Mouse (Mus musculus): ENCODE data around the gene Mboat2.
A peak's percentile ranks its signal among the peaks of the same experiment; 100 is the strongest.

Gene Mboat2

GRCm38 (mm10) chr12:24948344-24948743 is 117.7 kb downstream of the Mboat2 start:
- peak; percentile 70 for DNase-seq (ENCODE audit: low spot score)

- DNase-seq (ENCODE audit: low spot score) = peak; percentile 58
Measured at GRCm38 (mm10) chr12:24950376-24951046, 119.8 kb downstream of the Mboat2 start.

DNA sequence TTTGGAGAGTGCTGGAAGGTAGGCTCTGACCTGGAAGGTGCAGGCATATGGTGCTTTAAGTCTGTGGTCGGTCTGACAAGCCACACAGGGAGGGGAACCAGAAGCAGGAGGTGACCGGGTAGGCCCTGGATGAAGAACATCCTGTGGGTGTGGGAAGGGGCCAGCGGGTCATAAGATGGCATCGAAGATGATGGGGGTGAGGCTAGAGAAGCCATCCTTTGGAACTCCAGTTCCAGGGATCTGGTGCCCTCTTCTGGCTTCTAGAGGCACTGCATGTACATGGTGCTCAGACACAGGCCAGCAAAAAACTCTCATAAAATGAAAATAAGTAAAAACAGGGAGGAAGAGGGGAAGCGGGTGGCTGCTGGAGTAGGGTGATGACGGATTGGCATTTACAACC is 121.5 kb downstream of the Mboat2 start:
- peak; percentile 64 for DNase-seq (ENCODE audit: low spot score)

DNA sequence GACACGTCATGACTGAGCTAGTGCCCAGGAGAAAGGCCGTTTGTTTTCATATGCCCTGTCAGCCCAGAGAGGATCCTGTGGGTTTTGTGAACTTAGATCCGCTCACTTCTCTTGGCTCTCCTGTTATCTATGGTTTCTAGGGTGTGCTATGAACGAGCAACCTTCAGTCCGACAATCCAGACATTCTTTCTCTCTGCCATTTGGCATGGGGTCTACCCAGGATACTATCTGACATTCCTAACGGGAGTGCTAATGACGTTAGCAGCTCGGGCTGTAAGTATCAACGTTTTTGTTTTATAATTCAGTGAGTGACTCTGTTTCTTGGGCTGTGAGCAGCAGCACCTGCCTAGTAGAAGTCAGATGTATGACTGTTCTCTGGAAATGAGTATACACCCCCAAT is 124.5 kb downstream of the Mboat2 start:
- DNase-seq (ENCODE audit: low spot score) = no peak

GRCm38 (mm10) chr12:24958526-24958925 is 127.8 kb downstream of the Mboat2 start:
- DNase-seq (ENCODE audit: low spot score) = no peak

DNA sequence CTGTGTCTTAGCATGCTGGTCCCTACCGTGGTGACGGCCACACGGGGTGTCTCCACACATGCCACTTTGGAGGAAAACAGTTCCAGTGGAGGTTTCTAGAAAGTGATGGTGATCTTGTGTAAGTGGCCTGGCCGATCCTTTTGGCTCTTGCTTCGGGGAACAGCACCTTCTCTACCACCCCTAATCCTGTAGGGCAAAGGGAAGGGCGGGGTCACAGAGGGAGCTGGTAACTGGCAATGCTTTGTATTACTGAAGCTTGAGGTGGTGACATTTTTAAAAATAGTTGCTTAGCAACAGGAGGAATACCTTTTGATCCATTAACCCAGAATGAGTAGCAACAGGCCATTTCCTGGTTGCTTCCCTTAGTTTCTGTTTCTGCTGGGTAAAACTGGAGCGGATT is 131.1 kb downstream of the Mboat2 start:
- DNase-seq (ENCODE audit: low spot score) = no peak

- DNase-seq (ENCODE audit: low spot score) = no peak
Measured at GRCm38 (mm10) chr12:24962362-24962967, 131.8 kb downstream of the Mboat2 start.

DNA sequence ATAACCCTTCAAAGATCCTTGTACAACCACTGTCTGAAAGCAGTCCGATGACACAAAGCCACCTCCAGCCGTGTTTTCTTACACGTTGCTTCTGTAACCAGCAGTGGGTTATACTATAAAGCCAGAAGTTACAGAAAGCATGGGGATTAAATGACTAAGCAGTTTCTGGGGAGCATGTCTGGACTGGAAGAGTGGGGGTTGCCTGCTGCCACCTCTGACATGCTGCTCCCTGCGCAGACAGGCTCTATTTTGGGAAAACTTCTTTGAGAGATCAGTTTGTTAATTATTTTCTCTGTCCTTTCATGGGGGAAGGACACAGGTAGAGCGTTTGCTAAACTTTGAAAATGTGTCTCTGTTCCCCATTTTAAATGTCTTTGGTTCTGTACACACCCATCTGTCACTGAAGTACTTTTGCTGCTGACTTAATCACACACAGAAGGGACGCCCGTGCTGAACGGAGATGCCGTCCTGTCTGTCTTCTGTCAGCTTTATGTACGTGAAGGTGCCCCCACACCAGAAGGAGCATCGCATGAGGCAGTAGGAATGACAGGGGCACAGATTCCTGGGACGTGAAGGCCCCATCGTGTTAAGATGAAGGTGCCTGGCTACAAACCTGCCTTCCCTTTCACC is 132.8 kb downstream of the Mboat2 start:
- peak; percentile 46 for DNase-seq (ENCODE audit: low spot score)

GRCm38 (mm10) chr12:24965406-24965805 is 134.7 kb downstream of the Mboat2 start:
- DNase-seq (ENCODE audit: low spot score) = no peak

DNA sequence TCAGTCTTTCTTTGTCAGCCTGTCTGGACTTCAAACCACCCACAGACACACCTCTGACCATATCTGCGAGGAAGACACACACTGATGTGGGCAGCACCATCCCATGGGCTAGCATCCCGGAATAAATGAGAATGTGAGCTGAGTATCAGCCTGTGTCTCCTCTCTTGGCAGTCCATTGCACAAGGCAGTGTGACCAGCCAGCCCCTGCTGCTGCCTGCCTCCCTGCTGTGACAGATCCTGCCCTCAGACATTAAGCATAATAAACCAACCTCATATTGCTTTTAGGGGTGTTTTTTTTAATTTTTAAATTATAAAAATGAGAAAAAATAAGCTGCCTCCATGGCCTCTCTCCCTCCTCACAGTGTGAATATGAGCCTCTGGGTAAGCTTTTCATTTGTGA is 135.4 kb downstream of the Mboat2 start:
- DNase-seq (ENCODE audit: low spot score) = no peak

DNA sequence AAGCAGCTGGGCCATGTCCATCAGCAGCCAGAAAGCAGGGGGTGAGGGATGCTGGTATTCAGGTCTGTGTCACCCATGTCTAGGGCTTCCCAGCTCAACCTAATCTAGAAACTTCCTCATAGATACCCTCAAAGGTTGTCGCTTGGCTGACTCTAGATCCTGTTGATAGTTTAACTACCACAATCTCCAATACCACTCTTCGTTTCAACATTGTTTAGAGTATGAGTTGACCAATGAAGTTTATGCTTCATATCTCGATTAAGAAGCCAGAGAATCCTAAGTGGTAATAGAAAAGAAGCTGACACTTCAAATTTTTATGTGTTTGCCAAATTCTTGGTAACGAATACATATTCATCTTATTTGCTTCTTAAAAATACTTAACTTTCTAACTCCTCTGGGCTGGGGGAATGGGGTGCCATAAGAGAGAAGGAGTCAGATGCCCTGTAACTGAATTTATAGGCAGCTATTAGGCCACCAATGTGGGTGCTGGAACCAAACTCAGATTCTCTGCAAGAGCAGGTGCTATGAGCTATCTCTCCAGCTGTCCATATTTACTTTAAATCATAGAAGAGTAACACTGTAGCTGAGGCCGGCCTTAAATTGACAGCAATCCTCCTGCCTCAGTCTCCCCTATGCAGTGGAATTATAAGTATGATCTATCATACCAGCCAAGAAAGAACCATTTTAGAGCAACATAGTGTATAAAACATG is 141.0 kb downstream of the Mboat2 start:
- DNase-seq (ENCODE audit: low spot score) = no peak

DNA sequence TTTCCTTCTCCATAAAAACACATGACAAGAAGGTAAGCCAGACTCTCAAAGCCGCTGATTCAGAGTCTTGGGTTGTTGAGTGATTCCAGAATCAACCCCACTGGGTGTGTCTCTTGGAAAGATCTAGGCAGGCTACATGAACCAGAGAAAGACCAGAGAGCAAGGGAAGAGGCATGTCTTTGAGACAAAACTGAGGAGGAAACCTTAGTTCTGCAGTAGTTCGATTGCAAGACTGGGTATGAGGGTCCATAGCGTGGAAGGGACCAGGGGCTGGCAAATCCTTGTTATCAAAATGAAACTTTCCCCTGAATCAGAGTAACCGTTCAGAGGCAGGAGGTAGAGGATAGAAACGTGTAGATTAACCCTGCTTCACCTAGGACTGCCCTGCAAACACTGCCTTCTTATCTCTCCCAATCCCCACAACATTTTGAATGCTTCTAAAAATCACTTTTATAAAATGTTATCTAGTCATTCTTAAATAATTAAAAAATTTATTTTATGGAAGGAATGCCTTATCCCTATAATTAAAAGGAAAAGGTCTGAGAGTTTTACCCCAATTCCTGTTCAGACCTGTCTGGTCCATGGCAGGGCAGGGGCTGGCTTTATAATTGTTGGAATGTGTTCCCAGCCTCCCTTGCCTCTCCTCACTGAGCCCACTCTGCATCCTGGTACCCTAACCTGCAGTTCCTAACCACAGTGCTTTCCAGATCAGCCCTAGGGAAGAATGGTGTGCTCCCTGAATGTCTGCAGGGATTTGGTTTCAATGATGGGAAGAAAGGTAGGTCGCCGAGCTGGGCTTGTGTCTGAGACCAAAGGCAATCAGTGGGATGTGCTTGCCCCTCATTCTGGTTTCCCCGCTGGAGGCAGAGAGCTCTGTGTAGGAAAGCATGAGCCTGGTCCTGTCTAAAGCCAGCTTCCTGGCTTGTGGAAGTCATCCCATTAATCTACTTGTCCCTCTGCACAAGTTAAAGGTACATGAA is 142.0 kb downstream of the Mboat2 start:
- no peak for DNase-seq (ENCODE audit: low spot score)

DNA sequence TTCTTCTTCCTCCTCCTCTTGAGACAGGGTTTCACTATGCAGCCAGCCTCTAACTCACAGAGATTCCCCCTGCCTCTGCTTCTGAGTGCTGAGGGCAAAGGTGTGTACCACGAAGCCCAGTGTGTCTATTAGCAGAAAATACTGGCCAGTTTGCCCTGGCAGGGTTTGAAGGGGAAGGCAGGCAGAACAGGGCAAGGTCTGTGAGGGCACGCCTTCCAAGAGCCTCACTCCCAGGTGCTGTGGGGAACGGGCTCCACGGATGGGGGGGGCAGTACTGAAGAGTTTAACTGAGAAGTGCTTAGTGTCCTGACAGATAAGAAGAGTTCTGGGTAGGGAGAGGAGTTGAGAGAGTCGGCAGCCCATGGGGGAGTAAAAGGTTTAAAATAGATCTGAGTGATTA is 142.9 kb downstream of the Mboat2 start:
- no peak for DNase-seq (ENCODE audit: low spot score)

DNA sequence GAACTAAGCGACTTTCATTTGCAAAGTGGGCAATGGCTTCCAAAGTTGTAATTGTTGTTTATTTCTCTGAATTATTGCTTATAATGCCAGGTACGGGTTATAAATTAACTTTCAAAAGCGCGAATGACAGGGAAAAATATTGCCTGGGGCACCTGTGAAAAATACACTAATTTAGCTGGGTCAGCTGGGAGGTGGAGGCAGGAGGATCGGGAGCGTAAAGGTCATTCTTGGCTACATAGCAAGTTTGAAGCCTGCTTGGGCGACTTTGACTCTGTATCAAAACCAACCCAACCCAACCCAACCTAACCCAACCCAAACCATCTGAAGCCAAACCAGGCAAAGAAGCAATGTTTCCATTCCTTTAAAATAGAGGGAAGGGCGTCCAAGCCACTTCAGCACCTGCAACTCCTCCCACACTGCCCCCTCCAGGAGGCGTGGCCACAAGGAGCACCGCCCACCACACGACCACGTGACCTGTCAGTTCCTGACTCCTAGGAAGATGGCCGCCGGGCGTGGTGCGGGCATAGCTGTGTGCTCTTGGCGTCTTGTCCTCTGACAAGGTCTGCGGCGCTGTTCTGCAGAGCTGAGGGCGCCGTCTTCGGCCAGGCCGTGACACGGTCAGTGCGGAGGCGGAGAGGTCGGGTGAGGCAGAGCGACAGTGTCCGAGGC is 143.9 kb downstream of the Mboat2 start, which contains the start of gene Kidins220:
Gene Kidins220, plus strand, starts transcription at position 480 of the 669 bp plus-strand sequence.
- peak; percentile 91 for DNase-seq (ENCODE audit: low spot score)

GRCm38 (mm10) chr12:24975115-24975733 is 144.5 kb downstream of the Mboat2 start:
- DNase-seq (ENCODE audit: low spot score) = peak; percentile 80

DNA sequence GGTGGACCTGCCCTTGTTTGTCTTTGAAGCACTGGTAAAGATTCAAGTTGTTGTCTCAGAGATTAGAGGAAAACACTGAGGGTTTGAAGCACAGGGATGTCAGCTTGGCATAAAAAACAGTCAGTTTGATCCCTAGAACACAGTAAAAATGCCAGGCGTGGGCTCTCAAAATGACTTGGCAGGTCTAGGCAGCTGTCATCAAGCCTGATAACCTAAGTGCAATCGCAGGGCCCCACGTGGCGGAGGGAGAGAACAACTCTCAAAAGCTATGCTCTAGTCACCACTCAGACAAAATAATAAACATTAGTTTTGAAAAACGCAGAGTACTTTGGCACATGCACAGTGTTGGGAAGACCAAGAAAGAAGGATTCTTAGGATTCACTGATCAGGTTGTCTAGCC is 154.5 kb downstream of the Mboat2 start:
- DNase-seq (ENCODE audit: low spot score) = peak; percentile 53

DNA sequence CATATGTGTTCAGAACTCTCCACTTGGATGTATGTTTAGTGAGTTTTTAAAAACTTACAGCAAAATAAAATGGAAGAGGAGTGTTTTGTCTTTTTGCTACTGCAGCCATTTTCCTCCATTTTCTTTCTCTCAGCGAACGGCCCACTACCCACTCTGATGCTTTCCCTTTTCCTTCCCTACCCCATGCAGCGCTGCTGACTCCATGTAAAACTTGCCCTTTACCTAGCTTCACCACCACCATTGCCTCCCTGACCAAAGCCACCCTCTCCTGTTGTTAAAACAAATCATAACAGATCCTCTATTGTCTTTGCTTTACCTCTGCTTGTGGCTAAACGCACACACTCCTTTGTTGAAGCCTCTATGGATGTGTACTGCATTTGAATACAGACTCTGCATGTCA is 164.7 kb downstream of the Mboat2 start:
- DNase-seq (ENCODE audit: low spot score) = no peak

DNA sequence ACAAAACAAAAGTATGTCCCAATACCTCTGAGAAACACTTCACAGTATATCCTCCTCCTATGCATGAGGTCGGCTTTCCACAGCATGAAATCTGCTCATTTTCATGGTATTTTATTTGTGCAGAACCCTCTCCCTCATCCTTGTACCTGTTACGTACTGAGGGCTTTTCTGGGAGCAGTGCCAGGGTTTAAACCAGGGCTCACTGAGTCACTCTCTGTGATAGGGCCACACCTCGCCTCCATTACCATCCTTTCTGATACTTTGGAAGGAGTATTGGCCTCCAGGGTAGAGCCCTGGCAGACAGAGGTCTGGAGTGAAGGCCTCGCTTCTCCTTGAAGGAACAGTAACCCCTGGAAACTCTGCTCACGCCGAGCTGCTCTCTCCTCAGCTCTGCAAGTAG is 174.7 kb downstream of the Mboat2 start:
- no peak for DNase-seq (ENCODE audit: low spot score)

DNA sequence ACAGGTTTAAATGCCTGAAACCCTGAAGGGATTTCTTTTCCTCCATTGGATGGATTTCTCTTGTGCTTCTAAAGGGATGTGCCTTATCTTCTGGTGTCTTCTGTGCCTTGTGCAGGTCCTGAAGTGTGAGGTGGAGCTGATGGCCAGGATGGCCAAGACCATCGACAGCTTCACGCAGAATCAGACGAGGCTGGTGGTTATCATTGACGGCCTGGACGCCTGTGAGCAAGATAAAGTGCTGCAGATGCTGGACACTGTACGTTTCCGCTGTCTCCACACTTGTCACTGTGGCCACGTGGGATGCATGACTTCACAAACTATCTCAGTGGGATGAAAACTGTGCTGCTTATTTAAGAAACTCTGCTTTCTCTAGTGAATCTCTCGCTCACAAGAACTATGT is 179.3 kb downstream of the Mboat2 start:
- DNase-seq (ENCODE audit: low spot score) = no peak

DNA sequence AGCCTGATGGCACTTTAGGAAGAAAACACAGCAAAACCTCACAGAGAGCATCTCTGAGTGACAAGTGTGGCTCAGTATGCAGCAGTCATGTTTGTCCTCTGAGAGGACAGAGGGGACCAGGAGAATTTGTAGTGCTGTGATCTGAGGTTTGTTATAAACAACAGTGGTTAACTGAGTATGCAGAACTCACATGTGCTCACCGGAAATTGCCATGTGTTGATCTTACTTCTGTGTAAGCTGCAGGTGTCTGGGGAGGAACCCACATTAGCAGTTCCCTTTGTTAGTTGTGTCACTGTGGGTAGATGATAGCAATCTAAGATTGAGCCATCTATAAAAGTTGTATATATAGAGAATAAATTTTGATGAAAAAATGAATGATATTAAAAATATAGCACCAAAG is 179.7 kb downstream of the Mboat2 start:
- no peak for DNase-seq (ENCODE audit: low spot score)

All from c-Kit-positive CD71-positive TER-119-positive erythroid progenitor cells, embryonic 14.5 days (primary cell).